Mouse (Mus musculus): ENCODE measurements around the gene Rreb1. TPM values are rescaled to one million over a fixed set of nuclear protein-coding genes. Genes with fewer than 3 reads are reported as not detected.
A peak's percentile ranks its signal among the peaks of the same experiment; 100 is the strongest.

Gene Rreb1
- total RNA-seq (2014; rRNA removed) (9.0 and 11.7 TPM in 2 replicates), polyA plus RNA-seq (2012; rRNA removed) (12.4 and 13.6 TPM in 2 replicates)

DNA sequence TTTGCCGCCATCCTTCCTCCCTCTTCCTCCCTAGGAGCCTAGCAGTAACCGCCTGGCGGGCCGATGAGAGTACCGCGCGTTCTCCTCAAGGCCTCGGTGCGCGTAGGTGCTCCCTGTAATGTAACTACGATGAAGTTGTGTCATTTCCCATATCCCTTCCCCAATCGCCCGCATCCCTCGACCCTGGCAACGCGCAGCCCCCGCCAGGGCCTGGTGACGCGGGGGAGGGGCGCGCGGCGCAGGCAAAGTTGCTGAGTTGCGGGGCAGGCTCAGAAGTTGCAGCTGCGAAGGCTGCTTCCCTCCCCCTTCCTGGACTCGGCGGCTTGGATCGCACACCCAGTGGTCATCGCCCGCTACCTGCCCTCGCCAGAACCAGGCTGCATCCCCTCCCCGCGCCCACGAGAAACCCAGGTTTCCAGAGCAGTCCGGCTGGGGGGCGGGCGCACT is at the start of gene Rreb1:
Gene Rreb1, plus strand, starts transcription at position 254 of the 447 bp plus-strand sequence.
- under 1% methylated on average over 37 of the region's 37 CpGs for WGBS
- Histone ChIP-seq H3K79me2 (ENCODE audit: control insufficient read depth, insufficient read depth, low read length) (no peaks in the 10 kb centered on the region), H3K4me3 (ENCODE audit: insufficient read depth, low read depth, low read length) (peak within 1 kb of the TSS; percentile 74), H3K4me1 (ENCODE audit: control insufficient read depth, insufficient read depth, low read length) (peaks cover 7% of the 10 kb centered on the region), H3K36me3 (ENCODE audit: control insufficient read depth, insufficient read depth, low read length) (no peaks in the 10 kb centered on the region), H3K27me3 (ENCODE audit: control insufficient read depth, insufficient read depth, low read length) (no peaks in the 10 kb centered on the region), H3K9ac (ENCODE audit: low read depth, low read length) (peak within 1 kb of the TSS; percentile 68), H3K27ac (replicated peaks; ENCODE audit: insufficient read depth, low read depth, low read length) (peak within 1 kb of the TSS; percentile 10; the same call in 1 of the 2 replicates)
- no peak for DNase-seq (ENCODE audit: extremely low read depth, low read depth, low spot score)
- TF ChIP-seq POLR2A (IDR thresholded peaks at IDR 0.05; ENCODE audit: extremely low read depth, insufficient read depth, low read length), result no peak
- TF ChIP-seq CTCF (IDR thresholded peaks at IDR 0.05; ENCODE audit: low read depth, low read length), result peak; percentile 19; the same call in 1 of the 2 replicates

DNA sequence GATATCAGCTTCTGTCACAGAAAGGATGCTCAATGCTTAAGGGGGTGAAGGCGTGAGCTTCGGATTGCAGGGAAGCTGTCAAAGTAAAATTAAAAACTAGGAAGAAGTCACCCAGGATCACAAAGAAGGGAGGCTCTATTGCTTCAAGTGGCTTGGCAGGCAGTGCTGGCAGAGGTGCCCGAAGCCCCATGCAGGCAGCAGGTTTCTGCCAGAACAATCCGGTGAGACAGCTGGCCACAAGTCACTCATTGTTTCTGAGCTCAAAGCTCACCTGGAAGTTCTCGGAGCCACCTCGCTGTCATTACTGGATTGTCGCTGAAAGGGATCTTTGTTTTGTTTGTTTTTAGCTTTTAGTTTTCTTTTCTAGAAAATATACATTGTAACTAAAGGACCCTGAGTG is 49.6 kb upstream of the Rreb1 start:
- Histone ChIP-seq H3K79me2 (ENCODE audit: control insufficient read depth, insufficient read depth, low read length) (no peaks in the 10 kb centered on the region), H3K4me3 (ENCODE audit: insufficient read depth, low read depth, low read length) (no peak overlapping the region; the same call in 1 of the 2 replicates), H3K36me3 (ENCODE audit: control insufficient read depth, insufficient read depth, low read length) (no peaks in the 10 kb centered on the region), H3K4me1 (ENCODE audit: control insufficient read depth, insufficient read depth, low read length) (peaks cover 10% of the 10 kb centered on the region), H3K9ac (ENCODE audit: low read depth, low read length) (peak overlapping the region; percentile 45; the same call in 1 of the 2 replicates), H3K27ac (replicated peaks; ENCODE audit: insufficient read depth, low read depth, low read length) (0 out of 2 replicates have a peak overlapping the region, but pooled peaks have one; percentile 16), H3K27me3 (ENCODE audit: control insufficient read depth, insufficient read depth, low read length) (no peaks in the 10 kb centered on the region)
- TF ChIP-seq POLR2A (IDR thresholded peaks at IDR 0.05; ENCODE audit: extremely low read depth, insufficient read depth, low read length) (no peak), CTCF (IDR thresholded peaks at IDR 0.05; ENCODE audit: low read depth, low read length) (no peak)
- DNase-seq (ENCODE audit: extremely low read depth, low read depth, low spot score), result peak; percentile 69
- 42% methylated on average over 7 of the region's 7 CpGs for WGBS

DNA sequence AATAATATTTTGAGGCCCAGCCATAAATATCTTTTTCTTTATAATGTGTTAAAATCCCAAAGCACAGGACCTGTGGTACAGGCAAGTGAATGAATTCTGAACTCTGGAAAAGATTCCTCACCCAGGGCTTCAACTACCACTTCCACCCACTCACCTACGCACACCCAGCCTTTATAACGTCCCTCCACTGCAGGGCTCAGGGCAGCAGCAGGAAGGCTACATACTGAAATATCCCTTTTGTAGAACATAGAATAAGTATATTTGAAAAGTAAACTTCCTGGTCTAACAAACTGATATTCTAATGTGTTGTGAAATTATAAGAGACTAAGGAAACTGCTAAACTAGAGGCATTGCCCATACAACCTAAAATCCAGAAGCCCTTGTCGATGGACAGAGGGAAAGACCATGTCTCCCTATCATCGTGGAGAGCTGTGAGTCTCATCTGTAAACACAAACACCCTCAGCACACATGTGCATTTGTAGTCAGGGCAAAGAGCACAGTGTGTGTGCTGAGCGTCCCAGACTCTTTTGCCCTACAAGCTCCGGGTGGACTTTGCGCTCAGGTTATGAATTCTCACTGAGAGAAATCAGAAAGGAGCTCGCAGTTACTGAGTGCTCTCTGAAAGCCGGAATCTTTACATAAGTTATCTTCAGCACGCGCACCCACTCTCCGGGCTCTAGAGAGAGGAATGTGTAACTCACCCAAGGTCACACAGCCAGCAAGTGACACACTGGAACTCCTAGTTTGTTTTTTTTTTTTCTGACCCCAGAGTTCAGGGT is 46.1 kb upstream of the Rreb1 start:
- no peak overlapping the region for H3K4me3 ChIP-seq (ENCODE audit: insufficient read depth, low read depth, low read length)
- peak overlapping the region; percentile 24; the same call in 1 of the 2 replicates for H3K9ac ChIP-seq (ENCODE audit: low read depth, low read length)
- no peaks in the 10 kb centered on the region for H3K79me2 ChIP-seq (ENCODE audit: control insufficient read depth, insufficient read depth, low read length)
- TF ChIP-seq POLR2A (IDR thresholded peaks at IDR 0.05; ENCODE audit: extremely low read depth, insufficient read depth, low read length) (no peak), CTCF (IDR thresholded peaks at IDR 0.05; ENCODE audit: low read depth, low read length) (no peak)
- no peaks in the 10 kb centered on the region for H3K27me3 ChIP-seq (ENCODE audit: control insufficient read depth, insufficient read depth, low read length)
- 17% methylated on average over 12 of the region's 12 CpGs for WGBS
- DNase-seq (ENCODE audit: extremely low read depth, low read depth, low spot score), result peak; percentile 97
- H3K36me3 ChIP-seq (ENCODE audit: control insufficient read depth, insufficient read depth, low read length), result no peaks in the 10 kb centered on the region
- peak overlapping the region; percentile 83 for H3K27ac ChIP-seq (replicated peaks; ENCODE audit: insufficient read depth, low read depth, low read length)
- peaks cover 10% of the 10 kb centered on the region for H3K4me1 ChIP-seq (ENCODE audit: control insufficient read depth, insufficient read depth, low read length)

DNA sequence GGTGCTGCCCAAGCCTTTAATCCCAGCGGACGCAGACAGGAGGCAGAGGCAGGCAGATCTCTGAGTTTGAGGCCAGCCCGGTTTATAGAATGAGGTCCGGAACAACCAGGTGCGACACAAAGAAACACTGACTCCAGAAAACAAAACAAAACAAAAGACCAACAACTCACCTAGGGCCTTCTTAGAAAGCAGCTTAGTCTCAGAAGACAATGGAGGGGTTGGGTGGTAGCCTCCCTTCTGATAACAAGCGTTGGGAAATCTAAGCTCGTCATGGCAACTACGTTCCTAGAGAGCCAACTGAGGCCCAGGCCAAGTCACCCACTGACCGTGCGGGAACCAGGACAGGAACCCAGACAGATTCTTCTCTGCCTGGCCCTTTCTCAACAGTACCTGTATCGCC is 43.7 kb upstream of the Rreb1 start:
- over 99% methylated on average over 11 of the region's 11 CpGs for WGBS
- H3K27ac ChIP-seq (replicated peaks; ENCODE audit: insufficient read depth, low read depth, low read length), result no peak overlapping the region
- H3K79me2 ChIP-seq (ENCODE audit: control insufficient read depth, insufficient read depth, low read length), result no peaks in the 10 kb centered on the region
- no peaks in the 10 kb centered on the region for H3K36me3 ChIP-seq (ENCODE audit: control insufficient read depth, insufficient read depth, low read length)
- H3K27me3 ChIP-seq (ENCODE audit: control insufficient read depth, insufficient read depth, low read length), result no peaks in the 10 kb centered on the region
- H3K9ac ChIP-seq (ENCODE audit: low read depth, low read length), result no peak overlapping the region
- peaks cover 8% of the 10 kb centered on the region for H3K4me1 ChIP-seq (ENCODE audit: control insufficient read depth, insufficient read depth, low read length)
- TF ChIP-seq CTCF (IDR thresholded peaks at IDR 0.05; ENCODE audit: low read depth, low read length) (no peak), POLR2A (IDR thresholded peaks at IDR 0.05; ENCODE audit: extremely low read depth, insufficient read depth, low read length) (no peak)
- DNase-seq (ENCODE audit: extremely low read depth, low read depth, low spot score), result no peak
- no peak overlapping the region for H3K4me3 ChIP-seq (ENCODE audit: insufficient read depth, low read depth, low read length)

DNA sequence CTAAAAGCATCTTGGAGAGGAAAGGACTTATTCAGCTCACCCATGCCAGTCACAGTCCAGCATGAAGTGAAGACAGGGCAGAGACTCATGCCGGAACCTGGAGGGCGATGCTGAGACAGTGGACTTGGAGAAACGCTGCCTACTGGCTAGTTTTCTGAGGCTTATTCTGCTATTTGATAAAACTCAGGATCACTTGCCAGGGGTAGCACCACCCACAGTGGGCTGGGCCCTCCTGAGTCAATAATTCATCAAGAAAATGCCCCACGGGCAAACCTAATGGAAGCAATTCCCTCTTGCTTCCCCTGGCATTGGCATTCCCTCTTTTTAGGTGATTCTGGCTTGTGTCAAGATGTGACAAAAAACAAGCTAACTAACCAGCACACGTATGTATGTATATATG is 38.1 kb upstream of the Rreb1 start:
- WGBS, result 53% methylated on average over 5 of the region's 5 CpGs
- peak; percentile 60 for DNase-seq (ENCODE audit: extremely low read depth, low read depth, low spot score)
- Histone ChIP-seq H3K79me2 (ENCODE audit: control insufficient read depth, insufficient read depth, low read length) (no peaks in the 10 kb centered on the region), H3K27me3 (ENCODE audit: control insufficient read depth, insufficient read depth, low read length) (no peaks in the 10 kb centered on the region), H3K4me1 (ENCODE audit: control insufficient read depth, insufficient read depth, low read length) (peaks cover 2% of the 10 kb centered on the region; the same call in 1 of the 2 replicates), H3K27ac (replicated peaks; ENCODE audit: insufficient read depth, low read depth, low read length) (no peak overlapping the region), H3K36me3 (ENCODE audit: control insufficient read depth, insufficient read depth, low read length) (no peaks in the 10 kb centered on the region), H3K4me3 (ENCODE audit: insufficient read depth, low read depth, low read length) (no peak overlapping the region), H3K9ac (ENCODE audit: low read depth, low read length) (no peak overlapping the region)
- TF ChIP-seq CTCF (IDR thresholded peaks at IDR 0.05; ENCODE audit: low read depth, low read length), result no peak
- TF ChIP-seq POLR2A (IDR thresholded peaks at IDR 0.05; ENCODE audit: extremely low read depth, insufficient read depth, low read length), result no peak

DNA sequence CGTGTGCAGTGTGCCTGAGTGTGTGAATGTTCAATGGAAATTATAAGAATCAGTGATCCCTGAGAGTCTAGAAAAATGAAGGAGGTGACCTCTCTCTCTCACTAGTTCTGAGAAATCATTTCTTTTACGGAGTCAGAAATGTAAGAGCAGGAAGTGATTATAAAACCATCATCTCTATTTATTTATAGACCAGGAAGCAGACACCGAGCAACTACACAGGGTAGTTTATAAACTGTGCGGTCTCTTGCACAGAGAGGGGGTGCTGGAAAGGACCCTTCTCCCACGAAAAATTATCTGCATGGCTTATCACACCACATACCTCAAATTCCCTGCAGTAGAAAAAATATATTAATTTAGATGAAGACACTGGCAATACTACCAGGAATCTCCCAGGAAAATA is 37.4 kb upstream of the Rreb1 start:
- no peaks in the 10 kb centered on the region for H3K79me2 ChIP-seq (ENCODE audit: control insufficient read depth, insufficient read depth, low read length)
- H3K27ac ChIP-seq (replicated peaks; ENCODE audit: insufficient read depth, low read depth, low read length), result no peak overlapping the region
- WGBS, result 74% methylated on average over 5 of the region's 5 CpGs
- no peaks in the 10 kb centered on the region for H3K27me3 ChIP-seq (ENCODE audit: control insufficient read depth, insufficient read depth, low read length)
- no peak overlapping the region for H3K9ac ChIP-seq (ENCODE audit: low read depth, low read length)
- DNase-seq (ENCODE audit: extremely low read depth, low read depth, low spot score), result no peak
- H3K4me1 ChIP-seq (ENCODE audit: control insufficient read depth, insufficient read depth, low read length), result peaks cover 2% of the 10 kb centered on the region; the same call in 1 of the 2 replicates
- no peak for TF ChIP-seq CTCF (IDR thresholded peaks at IDR 0.05; ENCODE audit: low read depth, low read length)
- TF ChIP-seq POLR2A (IDR thresholded peaks at IDR 0.05; ENCODE audit: extremely low read depth, insufficient read depth, low read length), result no peak
- H3K4me3 ChIP-seq (ENCODE audit: insufficient read depth, low read depth, low read length), result no peak overlapping the region
- no peaks in the 10 kb centered on the region for H3K36me3 ChIP-seq (ENCODE audit: control insufficient read depth, insufficient read depth, low read length)

Measured in liver, adult 2 months (tissue).